Mouse (Mus musculus) splenic B cell, adult 2 months (primary cell): Measurements from ENCODE around the gene 1700022I11Rik.

Experiments
- DNase-seq: peaks from one replicate; pipeline ENCODE4 v3.0.0-alpha.2; 2011; ENCODE audit warnings: low read depth, low spot score
- H3K27me3 ChIP-seq: 2 replicates; pipeline ENCODE4 v1.6.1; 2012; ENCODE audit warnings: mild to moderate bottlenecking, low read length, moderate library complexity, mixed read lengths; ENCODE audit not compliant: control insufficient read depth, poor library complexity, insufficient read depth, severe bottlenecking
- H3K36me3 ChIP-seq: 2 replicates; pipeline ENCODE4 v1.6.1; 2012; ENCODE audit warnings: mild to moderate bottlenecking, low read length, moderate library complexity, mixed read lengths; ENCODE audit not compliant: control insufficient read depth, poor library complexity, insufficient read depth, severe bottlenecking

The 1700022I11Rik gene

DNA sequence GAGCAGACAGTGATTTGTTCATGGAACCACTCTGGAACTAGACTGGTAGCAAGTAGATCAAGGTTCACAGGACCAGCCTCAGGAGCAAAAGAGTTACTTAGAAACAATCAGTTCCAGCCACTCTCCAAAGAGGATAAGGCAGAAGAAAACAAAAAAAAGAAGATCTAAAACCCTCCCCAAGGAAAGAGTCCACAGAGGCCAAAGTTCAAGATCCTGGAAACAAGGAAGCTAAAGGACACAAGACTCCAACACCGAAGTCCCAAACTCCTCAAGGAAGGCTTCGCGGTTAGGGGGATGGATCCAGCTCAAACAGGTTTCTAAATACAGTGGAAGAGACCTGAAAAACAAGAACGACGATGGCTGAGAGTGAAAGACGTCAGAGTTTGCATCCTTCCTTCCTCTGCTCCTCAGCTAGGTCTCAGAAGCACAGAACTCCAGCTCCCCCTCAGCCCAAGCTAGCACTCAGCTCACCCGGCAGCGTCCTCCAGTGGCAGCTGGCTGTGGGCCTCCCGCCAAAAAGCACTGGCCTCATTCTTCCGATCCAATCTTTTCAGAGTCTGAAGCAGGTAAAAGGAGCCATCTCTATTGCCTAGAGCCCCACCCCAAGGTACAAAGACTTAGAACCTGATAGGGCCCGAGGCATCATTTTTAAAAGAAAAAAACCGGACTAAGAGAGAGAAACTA is 33.5 kb downstream of the 1700022I11Rik start:
- Histone ChIP-seq H3K36me3 (peaks cover 2% of the 10 kb centered on the region; the same call in 1 of the 2 replicates), H3K27me3 (no peaks in the 10 kb centered on the region)
- no peak for DNase-seq

GRCm38 (mm10) chr4:43004951-43005350 is 35.5 kb downstream of the 1700022I11Rik start:
- DNase-seq, result no peak
- H3K36me3 ChIP-seq, result peaks cover 2% of the 10 kb centered on the region; the same call in 1 of the 2 replicates
- H3K27me3 ChIP-seq, result no peaks in the 10 kb centered on the region

- Histone ChIP-seq H3K36me3 (peaks cover 2% of the 10 kb centered on the region; the same call in 1 of the 2 replicates), H3K27me3 (no peaks in the 10 kb centered on the region)
- DNase-seq, result peak; percentile 79
Observed at GRCm38 (mm10) chr4:43005765-43006164, 36.4 kb downstream of the 1700022I11Rik start.

- H3K27me3 ChIP-seq, result no peaks in the 10 kb centered on the region
- H3K36me3 ChIP-seq, result no peaks in the 10 kb centered on the region
- DNase-seq, result peak; percentile 67
Observed at GRCm38 (mm10) chr4:43010161-43011038, 41.0 kb downstream of the 1700022I11Rik start, which contains the start of gene Fancg. Fancg (minus strand) TSS chr4:43010506.

DNA sequence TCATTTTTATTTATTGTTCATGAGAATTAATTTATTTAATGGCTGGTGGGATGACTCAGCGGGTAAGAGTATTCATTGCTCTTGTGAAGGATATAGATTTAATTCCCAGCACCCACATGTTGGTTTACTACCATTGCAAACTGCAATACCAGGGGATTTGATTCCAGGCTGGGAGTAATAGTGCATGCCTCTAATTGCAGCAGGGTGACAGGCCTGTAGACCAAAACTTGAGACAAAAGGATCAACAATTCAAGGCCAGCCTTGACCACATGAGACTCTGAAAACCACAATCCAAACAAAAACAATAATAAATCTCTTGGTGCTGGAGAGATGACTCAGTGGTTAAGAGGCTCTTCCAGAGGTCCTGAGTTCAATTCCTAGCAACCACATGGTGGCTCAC is 42.7 kb downstream of the 1700022I11Rik start:
- no peak for DNase-seq
- H3K36me3 ChIP-seq, result 0 out of 2 replicates have a peak, but pooled peaks cover 3% of the 10 kb centered on the region
- no peaks in the 10 kb centered on the region for H3K27me3 ChIP-seq

GRCm38 (mm10) chr4:43018156-43018555 is 48.8 kb downstream of the 1700022I11Rik start:
- DNase-seq, result no peak
- H3K27me3 ChIP-seq, result no peaks in the 10 kb centered on the region
- peaks cover 17% of the 10 kb centered on the region for H3K36me3 ChIP-seq

- DNase-seq, result no peak
- no peaks in the 10 kb centered on the region for H3K27me3 ChIP-seq
- H3K36me3 ChIP-seq, result peaks cover 17% of the 10 kb centered on the region
Observed at GRCm38 (mm10) chr4:43019176-43019575, 49.8 kb downstream of the 1700022I11Rik start.

DNA sequence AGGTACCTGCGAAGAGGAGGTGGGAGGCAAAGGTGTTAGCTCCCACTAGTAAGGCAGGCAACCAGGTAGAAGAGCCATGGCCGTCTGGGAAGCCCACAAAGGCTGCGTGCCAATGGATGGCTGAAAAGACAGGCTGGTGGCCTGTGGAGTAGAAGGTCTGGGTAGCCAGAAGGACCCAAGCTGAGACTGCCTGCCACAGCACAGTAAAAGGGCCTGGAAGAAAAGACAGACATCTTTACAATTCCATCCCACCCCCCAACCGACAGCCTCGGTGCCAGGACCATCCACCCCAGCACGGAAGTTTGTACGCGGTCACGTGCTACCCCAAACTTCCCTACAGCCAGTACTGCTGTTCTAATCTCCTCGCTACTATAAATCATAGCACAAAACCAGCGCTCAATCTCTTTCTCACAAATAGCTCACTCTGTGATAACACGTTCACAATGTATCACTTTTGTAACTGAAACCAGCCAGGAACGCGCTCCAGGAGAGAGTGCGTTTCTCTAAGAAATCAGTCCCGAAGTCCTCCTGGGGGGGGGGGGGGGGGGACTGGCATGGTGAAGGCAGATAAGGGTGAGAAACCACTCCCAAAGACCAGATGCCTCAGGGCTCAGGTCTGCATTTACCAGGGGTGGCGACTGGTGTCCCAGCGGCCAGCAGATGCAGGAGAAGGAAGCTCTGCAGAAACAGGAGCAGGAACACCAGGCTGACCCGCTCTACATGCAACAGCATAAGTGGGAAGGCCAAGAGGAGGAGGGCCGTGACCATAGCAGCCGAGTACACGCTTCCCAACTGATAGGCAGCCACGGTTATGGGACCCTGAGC is 50.4 kb downstream of the 1700022I11Rik start:
- no peaks in the 10 kb centered on the region for H3K27me3 ChIP-seq
- H3K36me3 ChIP-seq, result peaks cover 17% of the 10 kb centered on the region
- DNase-seq, result no peak

DNA sequence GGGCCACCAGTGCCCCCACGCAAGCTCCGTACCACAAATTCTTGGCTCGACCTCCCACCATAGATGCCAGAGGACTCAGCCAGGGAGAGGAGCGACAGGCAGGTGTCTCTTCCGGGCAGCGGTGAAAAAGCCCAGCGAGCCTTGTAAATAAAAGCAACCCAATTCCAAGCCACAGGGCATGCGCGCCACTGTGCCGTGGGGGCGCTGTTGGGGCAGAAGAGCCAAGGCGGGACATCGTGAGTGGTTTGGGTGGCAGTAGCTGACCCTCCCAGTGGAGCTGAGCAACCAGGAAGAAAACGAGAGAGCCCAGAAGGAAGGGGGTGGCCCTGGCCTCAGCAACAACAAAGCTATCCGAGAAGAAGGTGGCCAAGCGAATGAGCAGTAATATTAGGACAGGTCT is 51.5 kb downstream of the 1700022I11Rik start:
- no peaks in the 10 kb centered on the region for H3K27me3 ChIP-seq
- no peak for DNase-seq

DNA sequence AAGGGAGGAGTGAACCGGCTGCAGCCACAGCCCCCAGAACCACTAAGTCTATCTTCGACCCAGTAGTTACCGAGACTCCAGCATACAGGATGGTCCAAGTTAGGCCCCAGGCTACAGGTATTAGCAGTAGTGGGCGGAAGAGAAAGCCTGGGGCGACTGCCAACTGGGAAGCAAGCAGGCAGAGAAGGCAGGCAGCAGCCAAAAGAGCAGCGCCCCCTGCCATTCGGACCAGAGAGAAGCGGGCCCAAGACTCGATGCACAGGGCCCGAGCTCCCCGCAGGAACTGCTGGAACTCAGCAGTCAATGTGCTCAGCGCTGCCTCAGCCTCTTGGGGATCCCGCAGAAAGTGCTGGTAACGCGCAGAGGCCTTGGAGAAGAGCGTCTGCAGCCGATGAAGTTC is 51.9 kb downstream of the 1700022I11Rik start:
- no peak for DNase-seq
- Histone ChIP-seq H3K36me3 (peaks cover 14% of the 10 kb centered on the region), H3K27me3 (no peaks in the 10 kb centered on the region)

More for the DNA sequence above, 51.5 kb downstream of the 1700022I11Rik start:
- H3K36me3 ChIP-seq, result peaks cover 16% of the 10 kb centered on the region

GRCm38 (mm10) chr4:43024673-43025072 is 55.3 kb downstream of the 1700022I11Rik start:
- Histone ChIP-seq H3K36me3 (peaks cover 13% of the 10 kb centered on the region), H3K27me3 (no peaks in the 10 kb centered on the region)
- DNase-seq, result no peak

- H3K27me3 ChIP-seq, result no peaks in the 10 kb centered on the region
- H3K36me3 ChIP-seq, result peaks cover 14% of the 10 kb centered on the region
- peak; percentile 92 for DNase-seq
Observed at GRCm38 (mm10) chr4:43025084-43025960, 55.9 kb downstream of the 1700022I11Rik start, which contains the start of gene Pigo. Pigo (minus strand) TSS chr4:43025819.

GRCm38 (mm10) chr4:43029121-43029520 is 59.7 kb downstream of the 1700022I11Rik start:
- Histone ChIP-seq H3K36me3 (peaks cover 4% of the 10 kb centered on the region), H3K27me3 (no peaks in the 10 kb centered on the region)
- DNase-seq, result no peak
